Mouse (Mus musculus) lung, adult 2 months (tissue): ENCODE measurements around the gene Ltb.

Experiments used
- CTCF ChIP-seq: fragments of 200-500 bp; IDR thresholded peaks from 2 replicates; pipeline ENCODE4 v1.5.1; 2011; ENCODE audit warnings: mild to moderate bottlenecking, low read length, control low read depth; ENCODE audit not compliant: insufficient read depth
- POLR2A ChIP-seq: fragments of 200-500 bp; IDR thresholded peaks from 2 replicates; pipeline ENCODE4 v1.6.1; 2011; ENCODE audit warnings: low read depth, mild to moderate bottlenecking, control low read depth, low read length, borderline replicate concordance; ENCODE audit errors: extremely low read depth

DNA sequence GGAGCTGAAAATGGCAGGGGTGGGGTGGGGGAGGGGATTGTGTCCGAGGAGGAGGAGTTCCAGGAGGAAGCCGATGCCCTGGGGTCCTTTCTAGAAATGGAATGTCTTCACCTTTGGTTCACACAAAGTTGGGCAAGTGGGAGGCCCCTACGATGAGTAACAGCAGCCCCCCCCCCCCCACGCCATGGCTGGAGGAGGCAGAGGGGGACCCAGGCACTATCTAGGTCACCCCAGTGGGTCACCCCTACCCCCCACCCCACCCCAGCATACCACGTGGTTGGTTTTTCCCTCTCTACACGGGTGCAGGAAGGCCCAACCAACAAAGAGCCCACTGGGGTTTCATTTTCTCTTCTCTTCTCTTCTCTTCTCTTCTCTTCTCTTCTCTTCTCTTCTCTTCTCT lies 2.9 kb downstream of the Ltb start:
- TF ChIP-seq CTCF (no peak), POLR2A (no peak)
